8 mouse cellular contexts compared by ENCODE assay signal in genomic region chr17:46725273-46725672, GRCm38 (mm10). TPM values are rescaled to one million over a fixed set of nuclear protein-coding genes. Genes with fewer than 3 reads are reported as not detected.
A peak's percentile ranks its signal among the peaks of the same experiment; 100 is the strongest.
DNase-seq lines count a peak whose midpoint lies in the region; ATAC-seq lines count a peak whose summit lies in the region.

No protein-coding gene starts in this region.

- ATAC-seq in activated CD4-positive, CD25-positive, alpha-beta regulatory T cell, adult 4 months: no peak

- DNase-seq in heart, adult 18-20 months: peak; percentile 21 to 35
- no peak for DNase-seq in heart, postnatal 36 days
- peak; percentile 60 to 63 for DNase-seq in B cell, adult 2 months
- peak; percentile 42 for DNase-seq in cerebellum, adult 8-10 months
- peak; percentile 46 to 58 for DNase-seq in heart, postnatal 10 days
- peak; percentile 80 for DNase-seq in retina, postnatal 1 day
- DNase-seq in urinary bladder, postnatal 14 days (ENCODE audit: low spot score): no peak

- intact Hi-C loops in heart, postnatal 36 days (cut with DNase I): loop anchor here (2.0 kb wide), 1 partner anchor 198 kb away; no protein-coding TSS in a partner anchor
- intact Hi-C loops in heart, postnatal 10 days (cut with DNase I): loop anchor here (5.0 kb wide), 1 partner anchor 203 kb away; no protein-coding TSS in a partner anchor

RNA-seq across cellular contexts. Expression of gene Gnmt, which starts 3.7 kb away (rescaled TPM):
- 1 to 10 TPM; 3.7 to 4.1 TPM for total RNA-seq in heart, adult 18-20 months (2021)
- total RNA-seq in heart, postnatal 36 days (2021): 1 to 10 TPM; 1.8 to 3.1 TPM
- total RNA-seq in heart, postnatal 10 days (2021): under 1 TPM; 0.32 to 0.93 TPM
- under 1 TPM; 0.54 to 0.83 TPM for polyA plus RNA-seq in activated CD4-positive, CD25-positive, alpha-beta regulatory T cell, adult 4 months (2017; shearing (Covaris generic))

RNA-seq across cellular contexts. Expression of gene Pex6, which starts 14.0 kb away (rescaled TPM):
- 10 to 100 TPM; 36.1 to 39.2 TPM for total RNA-seq in heart, adult 18-20 months (2021)
- total RNA-seq in heart, postnatal 36 days (2021): 10 to 100 TPM; 31.8 to 32.3 TPM
- total RNA-seq in heart, postnatal 10 days (2021): 10 to 100 TPM; 18.9 to 19.9 TPM
- polyA plus RNA-seq in activated CD4-positive, CD25-positive, alpha-beta regulatory T cell, adult 4 months (2017; shearing (Covaris generic)): 1 to 10 TPM; 2.9 to 4.0 TPM

RNA-seq across cellular contexts. Expression of gene Ppp2r5d, which starts 20.4 kb away (rescaled TPM):
- 10 to 100 TPM; 29.0 to 30.0 TPM for total RNA-seq in heart, adult 18-20 months (2021)
- 10 to 100 TPM; 33.2 TPM for total RNA-seq in heart, postnatal 36 days (2021)
- total RNA-seq in heart, postnatal 10 days (2021): 10 to 100 TPM; 36.5 to 38.5 TPM
- polyA plus RNA-seq in activated CD4-positive, CD25-positive, alpha-beta regulatory T cell, adult 4 months (2017; shearing (Covaris generic)): 10 to 100 TPM; 21.9 to 30.2 TPM

RNA-seq across cellular contexts. Expression of gene Cnpy3, which starts 26.7 kb away (rescaled TPM):
- 10 to 100 TPM; 16.5 to 18.2 TPM for total RNA-seq in heart, adult 18-20 months (2021)
- total RNA-seq in heart, postnatal 36 days (2021): 10 to 100 TPM; 18.4 to 19.2 TPM
- total RNA-seq in heart, postnatal 10 days (2021): 10 to 100 TPM; 23.9 to 25.8 TPM
- polyA plus RNA-seq in activated CD4-positive, CD25-positive, alpha-beta regulatory T cell, adult 4 months (2017; shearing (Covaris generic)): 10 to 100 TPM; 19.2 to 21.6 TPM

RNA-seq across cellular contexts. Expression of gene Ptcra, which starts 38.2 kb away (rescaled TPM):
- total RNA-seq in heart, adult 18-20 months (2021): not detected
- not detected for total RNA-seq in heart, postnatal 36 days (2021)
- not detected for total RNA-seq in heart, postnatal 10 days (2021)
- polyA plus RNA-seq in activated CD4-positive, CD25-positive, alpha-beta regulatory T cell, adult 4 months (2017; shearing (Covaris generic)): not detected

Comparison
In these comparisons a context has a peak if more than half of its experiments do, and no peak if none do; other contexts are left out.
1. DNase-seq: peak in heart, adult 18-20 months (2 of 2), B cell, adult 2 months (2 of 2), cerebellum, adult 8-10 months (single experiment), heart, postnatal 10 days (2 of 2) and retina, postnatal 1 day (single experiment); none in heart, postnatal 36 days (0 of 2) and urinary bladder, postnatal 14 days (single experiment).